Mouse (Mus musculus): Measurements from ENCODE around the gene Abcb10. TPM values are rescaled to one million over a fixed set of nuclear protein-coding genes. Genes with fewer than 3 reads are reported as not detected.

The Abcb10 gene
- polyA plus RNA-seq, 1 experiment from 2014 or later: 16.0 TPM

GRCm38 (mm10) chr8:123960056-123960455 lies 22.9 kb downstream of the Abcb10 start:
- Histone ChIP-seq H3K27ac (ENCODE audit: low read length) (no peak overlapping the region), H3K9me3 (ENCODE audit: low read length) (no peaks in the 10 kb centered on the region), H3K4me3 (ENCODE audit: low read length) (no peak overlapping the region), H3K9ac (replicated peaks; ENCODE audit: low read length) (no peak overlapping the region), H3K4me1 (ENCODE audit: insufficient read depth, low read length) (no peaks in the 10 kb centered on the region), H3K36me3 (ENCODE audit: insufficient read depth, low read length) (peaks cover 24% of the 10 kb centered on the region), H3K27me3 (ENCODE audit: insufficient read depth, low read length) (no peaks in the 10 kb centered on the region), H3K4me2 (replicated peaks; ENCODE audit: low read depth, low read length) (no peak overlapping the region)
- ATAC-seq (ENCODE audit: low FRiP score, low TSS enrichment): no peak
- 88% methylated on average over 9 of the region's 9 CpGs for WGBS

- peaks cover 26% of the 10 kb centered on the region for H3K36me3 ChIP-seq (ENCODE audit: insufficient read depth, low read length)
- no peak for ATAC-seq (ENCODE audit: low FRiP score, low TSS enrichment)
Observed at GRCm38 (mm10) chr8:123959473-123959872, 23.4 kb downstream of the Abcb10 start.

GRCm38 (mm10) chr8:123958130-123958529 lies 24.8 kb downstream of the Abcb10 start:
- no peak overlapping the region for H3K9ac ChIP-seq (replicated peaks; ENCODE audit: low read length)
- WGBS: 86% methylated on average over 17 of the region's 17 CpGs
- ATAC-seq (ENCODE audit: low FRiP score, low TSS enrichment): no peak
- no peak overlapping the region for H3K4me3 ChIP-seq (ENCODE audit: low read length)
- H3K4me1 ChIP-seq (ENCODE audit: insufficient read depth, low read length): no peaks in the 10 kb centered on the region
- H3K27me3 ChIP-seq (ENCODE audit: insufficient read depth, low read length): no peaks in the 10 kb centered on the region
- no peaks in the 10 kb centered on the region for H3K9me3 ChIP-seq (ENCODE audit: low read length)
- peaks cover 35% of the 10 kb centered on the region for H3K36me3 ChIP-seq (ENCODE audit: insufficient read depth, low read length)
- no peak overlapping the region for H3K27ac ChIP-seq (ENCODE audit: low read length)
- H3K4me2 ChIP-seq (replicated peaks; ENCODE audit: low read depth, low read length): no peak overlapping the region

More at GRCm38 (mm10) chr8:123959473-123959872, 23.4 kb downstream of the Abcb10 start:
- Histone ChIP-seq H3K4me2 (replicated peaks; ENCODE audit: low read depth, low read length) (no peak overlapping the region), H3K9me3 (ENCODE audit: low read length) (no peaks in the 10 kb centered on the region), H3K4me1 (ENCODE audit: insufficient read depth, low read length) (no peaks in the 10 kb centered on the region), H3K9ac (replicated peaks; ENCODE audit: low read length) (no peak overlapping the region), H3K27me3 (ENCODE audit: insufficient read depth, low read length) (no peaks in the 10 kb centered on the region), H3K27ac (ENCODE audit: low read length) (no peak overlapping the region), H3K4me3 (ENCODE audit: low read length) (no peak overlapping the region)
- WGBS: 92% methylated on average over 6 of the region's 6 CpGs

GRCm38 (mm10) chr8:123954246-123954645 lies 28.7 kb downstream of the Abcb10 start:
- no peak for ATAC-seq (ENCODE audit: low FRiP score, low TSS enrichment)
- Histone ChIP-seq H3K4me3 (ENCODE audit: low read length) (no peak overlapping the region), H3K4me2 (replicated peaks; ENCODE audit: low read depth, low read length) (no peak overlapping the region), H3K36me3 (ENCODE audit: insufficient read depth, low read length) (peaks cover 31% of the 10 kb centered on the region), H3K27ac (ENCODE audit: low read length) (no peak overlapping the region), H3K9ac (replicated peaks; ENCODE audit: low read length) (no peak overlapping the region), H3K27me3 (ENCODE audit: insufficient read depth, low read length) (no peaks in the 10 kb centered on the region), H3K9me3 (ENCODE audit: low read length) (no peaks in the 10 kb centered on the region), H3K4me1 (ENCODE audit: insufficient read depth, low read length) (peaks cover 5% of the 10 kb centered on the region; the same call in 1 of the 2 replicates)
- WGBS: 90% methylated on average over 8 of the region's 8 CpGs

GRCm38 (mm10) chr8:123953686-123954085 lies 29.2 kb downstream of the Abcb10 start:
- peaks cover 5% of the 10 kb centered on the region; the same call in 1 of the 2 replicates for H3K4me1 ChIP-seq (ENCODE audit: insufficient read depth, low read length)
- H3K27me3 ChIP-seq (ENCODE audit: insufficient read depth, low read length): no peaks in the 10 kb centered on the region
- no peak overlapping the region for H3K27ac ChIP-seq (ENCODE audit: low read length)
- H3K36me3 ChIP-seq (ENCODE audit: insufficient read depth, low read length): peaks cover 31% of the 10 kb centered on the region
- H3K9me3 ChIP-seq (ENCODE audit: low read length): no peaks in the 10 kb centered on the region
- no peak overlapping the region for H3K4me3 ChIP-seq (ENCODE audit: low read length)
- 82% methylated on average over 8 of the region's 8 CpGs for WGBS
- ATAC-seq (ENCODE audit: low FRiP score, low TSS enrichment): no peak
- H3K4me2 ChIP-seq (replicated peaks; ENCODE audit: low read depth, low read length): no peak overlapping the region
- H3K9ac ChIP-seq (replicated peaks; ENCODE audit: low read length): no peak overlapping the region

GRCm38 (mm10) chr8:123950077-123950802 lies 32.7 kb downstream of the Abcb10 start:
- 32% methylated on average over 10 of the region's 10 CpGs for WGBS

GRCm38 (mm10) chr8:123949686-123949986 lies 33.3 kb downstream of the Abcb10 start:
- ATAC-seq (ENCODE audit: low FRiP score, low TSS enrichment): peak; percentile 44
- Histone ChIP-seq H3K9me3 (ENCODE audit: low read length) (no peaks in the 10 kb centered on the region), H3K4me1 (ENCODE audit: insufficient read depth, low read length) (peaks cover 11% of the 10 kb centered on the region), H3K9ac (replicated peaks; ENCODE audit: low read length) (peak overlapping the region; percentile 78), H3K27ac (ENCODE audit: low read length) (peak overlapping the region; percentile 79), H3K4me2 (replicated peaks; ENCODE audit: low read depth, low read length) (peak overlapping the region; percentile 99), H3K4me3 (ENCODE audit: low read length) (peak overlapping the region; percentile 88), H3K27me3 (ENCODE audit: insufficient read depth, low read length) (no peaks in the 10 kb centered on the region), H3K36me3 (ENCODE audit: insufficient read depth, low read length) (peaks cover 25% of the 10 kb centered on the region)
- WGBS: 4% methylated on average over 10 of the region's 10 CpGs

More at GRCm38 (mm10) chr8:123950077-123950802, 32.7 kb downstream of the Abcb10 start:
- peak overlapping the region; percentile 79; the same call in 1 of the 2 replicates for H3K27ac ChIP-seq (ENCODE audit: low read length)
- H3K27me3 ChIP-seq (ENCODE audit: insufficient read depth, low read length): no peaks in the 10 kb centered on the region
- no peak for ATAC-seq (ENCODE audit: low FRiP score, low TSS enrichment)
- peaks cover 24% of the 10 kb centered on the region for H3K36me3 ChIP-seq (ENCODE audit: insufficient read depth, low read length)
- peak overlapping the region; percentile 99 for H3K4me2 ChIP-seq (replicated peaks; ENCODE audit: low read depth, low read length)
- H3K4me3 ChIP-seq (ENCODE audit: low read length): peak overlapping the region; percentile 88
- H3K4me1 ChIP-seq (ENCODE audit: insufficient read depth, low read length): peaks cover 11% of the 10 kb centered on the region
- no peaks in the 10 kb centered on the region for H3K9me3 ChIP-seq (ENCODE audit: low read length)
- peak overlapping the region; percentile 78 for H3K9ac ChIP-seq (replicated peaks; ENCODE audit: low read length)

- Histone ChIP-seq H3K4me2 (replicated peaks; ENCODE audit: low read depth, low read length) (peak within 1 kb of the TSS; percentile 99), H3K27me3 (ENCODE audit: insufficient read depth, low read length) (no peaks in the 10 kb centered on the region), H3K9ac (replicated peaks; ENCODE audit: low read length) (peak within 1 kb of the TSS; percentile 79), H3K4me1 (ENCODE audit: insufficient read depth, low read length) (peaks cover 11% of the 10 kb centered on the region), H3K36me3 (ENCODE audit: insufficient read depth, low read length) (peaks cover 23% of the 10 kb centered on the region), H3K9me3 (ENCODE audit: low read length) (no peaks in the 10 kb centered on the region), H3K4me3 (ENCODE audit: low read length) (peak within 1 kb of the TSS; percentile 88), H3K27ac (ENCODE audit: low read length) (peak within 1 kb of the TSS; percentile 79)
- ATAC-seq (ENCODE audit: low FRiP score, low TSS enrichment): peak; percentile 85
- WGBS: under 1% methylated on average over 75 of the region's 77 CpGs
Observed at GRCm38 (mm10) chr8:123948942-123949685, 33.8 kb downstream of the Abcb10 start, which contains the start of gene Nup133. TSS of gene Nup133 (minus strand) at chr8:123949265.

- no peak overlapping the region for H3K4me3 ChIP-seq (ENCODE audit: low read length)
- H3K27ac ChIP-seq (ENCODE audit: low read length): no peak overlapping the region
- no peak for ATAC-seq (ENCODE audit: low FRiP score, low TSS enrichment)
- H3K4me2 ChIP-seq (replicated peaks; ENCODE audit: low read depth, low read length): no peak overlapping the region
- no peaks in the 10 kb centered on the region for H3K4me1 ChIP-seq (ENCODE audit: insufficient read depth, low read length)
- H3K9me3 ChIP-seq (ENCODE audit: low read length): no peaks in the 10 kb centered on the region
- no peaks in the 10 kb centered on the region for H3K27me3 ChIP-seq (ENCODE audit: insufficient read depth, low read length)
- H3K9ac ChIP-seq (replicated peaks; ENCODE audit: low read length): no peak overlapping the region
- 89% methylated on average over 7 of the region's 7 CpGs for WGBS
- peaks cover 56% of the 10 kb centered on the region for H3K36me3 ChIP-seq (ENCODE audit: insufficient read depth, low read length)
Observed at GRCm38 (mm10) chr8:123929026-123929425, 53.9 kb downstream of the Abcb10 start.

- Histone ChIP-seq H3K9me3 (ENCODE audit: low read length) (no peaks in the 10 kb centered on the region), H3K9ac (replicated peaks; ENCODE audit: low read length) (no peak overlapping the region), H3K4me3 (ENCODE audit: low read length) (no peak overlapping the region), H3K36me3 (ENCODE audit: insufficient read depth, low read length) (peaks cover 66% of the 10 kb centered on the region), H3K27ac (ENCODE audit: low read length) (no peak overlapping the region), H3K27me3 (ENCODE audit: insufficient read depth, low read length) (no peaks in the 10 kb centered on the region), H3K4me2 (replicated peaks; ENCODE audit: low read depth, low read length) (no peak overlapping the region), H3K4me1 (ENCODE audit: insufficient read depth, low read length) (no peaks in the 10 kb centered on the region)
- 92% methylated on average over 3 of the region's 3 CpGs for WGBS
- ATAC-seq (ENCODE audit: low FRiP score, low TSS enrichment): no peak
Observed at GRCm38 (mm10) chr8:123925671-123926070, 57.3 kb downstream of the Abcb10 start.

Measured in kidney, embryonic 16.5 days (tissue).